Mouse (Mus musculus): ENCODE measurements around the gene Dhrs11. TPM values are rescaled to one million over a fixed set of nuclear protein-coding genes. Genes with fewer than 3 reads are reported as not detected.

Dhrs11 gene
- polyA plus RNA-seq, 1 experiment, result 14.4 TPM

GRCm38 (mm10) chr11:84825261-84825807 lies 3.5 kb downstream of the Dhrs11 start:
- TF ChIP-seq CTCF (IDR thresholded peaks at IDR 0.05; ENCODE audit: extremely low read depth, insufficient read depth, low read length) (no peak), POLR2A (IDR thresholded peaks at IDR 0.05; ENCODE audit: extremely low read depth, insufficient read depth, low read length) (no peak)
- peaks cover 6% of the 10 kb centered on the region; the same call in 1 of the 2 replicates for H3K4me1 ChIP-seq (ENCODE audit: control insufficient read depth, insufficient read depth, low read length)
- H3K27ac ChIP-seq (ENCODE audit: insufficient read depth, low read length), result no peak overlapping the region
- H3K4me3 ChIP-seq (ENCODE audit: insufficient read depth, low read length), result no peak overlapping the region

DNA sequence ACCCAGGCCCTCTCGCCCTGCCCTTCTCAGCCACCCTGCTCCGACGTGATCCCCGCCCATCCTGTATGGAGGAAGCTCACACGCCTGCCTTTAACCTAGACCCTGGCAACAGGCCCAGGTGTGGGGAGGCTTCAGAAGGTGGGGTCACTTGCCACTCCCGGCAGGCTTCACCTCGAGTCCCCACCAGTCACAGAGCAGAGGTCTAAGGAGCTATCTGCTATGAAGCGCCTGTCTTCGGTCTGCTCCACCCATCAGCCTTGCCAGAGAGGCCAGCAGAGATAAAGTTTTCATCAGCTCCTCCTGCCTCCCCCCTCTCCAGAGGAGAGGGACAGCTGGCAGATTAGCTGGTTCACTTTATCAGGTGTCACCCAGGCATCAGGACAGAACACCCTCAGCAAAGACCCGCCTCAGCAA lies 5.3 kb downstream of the Dhrs11 start:
- H3K4me1 ChIP-seq (ENCODE audit: control insufficient read depth, insufficient read depth, low read length), result peaks cover 4% of the 10 kb centered on the region; the same call in 1 of the 2 replicates
- TF ChIP-seq CTCF (IDR thresholded peaks at IDR 0.05; ENCODE audit: extremely low read depth, insufficient read depth, low read length) (no peak), POLR2A (IDR thresholded peaks at IDR 0.05; ENCODE audit: extremely low read depth, insufficient read depth, low read length) (no peak)
- H3K4me3 ChIP-seq (ENCODE audit: insufficient read depth, low read length), result no peak overlapping the region
- no peak overlapping the region for H3K27ac ChIP-seq (ENCODE audit: insufficient read depth, low read length)

GRCm38 (mm10) chr11:84822487-84822886 lies 6.3 kb downstream of the Dhrs11 start:
- no peak overlapping the region for H3K27ac ChIP-seq (ENCODE audit: insufficient read depth, low read length)
- H3K4me3 ChIP-seq (ENCODE audit: insufficient read depth, low read length), result no peak overlapping the region
- no peak for TF ChIP-seq CTCF (IDR thresholded peaks at IDR 0.05; ENCODE audit: extremely low read depth, insufficient read depth, low read length)
- TF ChIP-seq POLR2A (IDR thresholded peaks at IDR 0.05; ENCODE audit: extremely low read depth, insufficient read depth, low read length), result no peak
- H3K4me1 ChIP-seq (ENCODE audit: control insufficient read depth, insufficient read depth, low read length), result 0 out of 2 replicates have a peak, but pooled peaks cover 3% of the 10 kb centered on the region

DNA sequence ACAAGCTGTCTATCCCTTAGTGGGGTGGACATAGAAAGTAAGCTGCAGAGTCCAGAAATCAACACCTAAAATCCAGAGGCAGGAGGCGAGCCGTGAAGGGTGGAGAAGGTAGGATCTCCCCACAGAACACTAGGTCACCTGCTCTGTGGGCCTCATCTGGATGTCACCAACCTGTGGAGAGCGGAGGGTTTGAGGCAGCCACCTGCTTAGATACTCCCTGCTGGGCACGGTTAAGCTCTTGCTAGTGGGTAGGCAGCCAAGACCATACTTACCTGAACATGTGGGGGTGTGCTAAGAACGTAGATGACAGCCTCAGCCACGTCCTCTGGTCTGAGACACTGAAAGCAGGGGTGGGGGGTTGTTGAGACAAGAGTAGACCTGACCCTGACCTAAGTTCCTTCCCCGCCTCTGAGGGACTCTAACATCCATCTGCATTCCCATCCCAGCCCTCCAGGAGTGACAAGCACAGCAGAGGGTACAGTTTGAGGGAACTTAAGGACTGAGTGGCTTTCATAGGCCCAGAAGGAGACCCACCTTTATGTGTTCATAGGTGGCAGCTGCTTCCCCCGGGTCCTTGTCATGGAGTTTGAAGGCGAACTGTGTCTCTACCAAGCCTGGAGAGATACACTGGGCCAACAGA lies 7.5 kb downstream of the Dhrs11 start:
- Histone ChIP-seq H3K4me1 (ENCODE audit: control insufficient read depth, insufficient read depth, low read length) (0 out of 2 replicates have a peak, but pooled peaks cover 3% of the 10 kb centered on the region), H3K4me3 (ENCODE audit: insufficient read depth, low read length) (no peak overlapping the region), H3K27ac (ENCODE audit: insufficient read depth, low read length) (no peak overlapping the region)
- TF ChIP-seq CTCF (IDR thresholded peaks at IDR 0.05; ENCODE audit: extremely low read depth, insufficient read depth, low read length) (no peak), POLR2A (IDR thresholded peaks at IDR 0.05; ENCODE audit: extremely low read depth, insufficient read depth, low read length) (no peak)

- Histone ChIP-seq H3K4me1 (ENCODE audit: control insufficient read depth, insufficient read depth, low read length) (no peaks in the 10 kb centered on the region), H3K4me3 (ENCODE audit: insufficient read depth, low read length) (peak within 1 kb of the TSS; percentile 43), H3K27ac (ENCODE audit: insufficient read depth, low read length) (peak within 1 kb of the TSS; percentile 61)
- peak; percentile 56 for TF ChIP-seq CTCF (IDR thresholded peaks at IDR 0.05; ENCODE audit: extremely low read depth, insufficient read depth, low read length)
- TF ChIP-seq POLR2A (IDR thresholded peaks at IDR 0.05; ENCODE audit: extremely low read depth, insufficient read depth, low read length), result peak; percentile 64; the same call in 1 of the 2 replicates
Measured at GRCm38 (mm10) chr11:84818961-84819692, 9.7 kb downstream of the Dhrs11 start, which contains the start of gene Mrm1. TSS of gene Mrm1 (minus strand) at chr11:84819515.

DNA sequence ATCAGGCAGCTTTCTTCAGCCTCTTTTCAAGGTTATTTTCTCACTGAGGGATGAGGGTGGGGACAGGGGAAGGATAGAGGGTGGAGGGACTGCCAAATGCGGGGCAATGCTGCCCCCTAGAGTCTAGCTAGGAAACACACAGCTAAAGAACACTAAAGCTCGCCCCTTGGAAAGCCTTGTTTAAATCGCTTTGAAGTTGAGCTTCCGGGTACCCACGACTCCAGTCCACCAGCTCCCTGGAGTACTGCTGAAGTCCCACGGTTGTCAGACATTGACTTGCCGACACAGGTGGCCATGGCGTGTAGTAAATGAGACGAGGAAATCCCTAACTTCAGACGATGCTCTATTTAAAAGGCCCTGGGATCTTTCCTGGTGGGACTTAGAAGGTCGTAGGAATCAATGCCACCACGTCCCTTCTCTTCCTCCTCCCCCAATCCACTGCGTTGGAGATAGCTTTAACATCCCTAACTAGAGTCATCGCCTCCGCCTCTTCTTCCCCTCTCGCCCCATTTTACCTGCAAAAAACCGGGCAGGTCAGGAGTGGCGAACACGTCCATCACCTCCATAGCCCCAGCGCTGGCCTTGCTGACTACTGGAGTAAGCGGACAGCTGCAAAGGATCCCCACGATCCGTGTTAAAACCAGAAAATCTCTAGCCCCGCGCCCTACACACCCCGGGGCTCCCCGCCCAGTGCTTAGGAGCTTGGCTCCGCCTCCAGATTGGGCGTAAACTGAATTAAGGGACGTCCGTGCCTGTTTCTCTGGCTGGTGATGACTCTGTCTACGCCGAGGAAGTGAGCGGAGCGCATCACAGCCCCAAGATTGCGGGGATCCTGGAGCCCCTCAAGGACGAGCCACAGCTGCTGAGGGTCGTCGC lies 10.5 kb downstream of the Dhrs11 start:
- Histone ChIP-seq H3K4me3 (ENCODE audit: insufficient read depth, low read length) (peak overlapping the region; percentile 43), H3K27ac (ENCODE audit: insufficient read depth, low read length) (peak overlapping the region; percentile 61), H3K4me1 (ENCODE audit: control insufficient read depth, insufficient read depth, low read length) (no peaks in the 10 kb centered on the region)
- TF ChIP-seq CTCF (IDR thresholded peaks at IDR 0.05; ENCODE audit: extremely low read depth, insufficient read depth, low read length) (peak; percentile 82), POLR2A (IDR thresholded peaks at IDR 0.05; ENCODE audit: extremely low read depth, insufficient read depth, low read length) (peak; percentile 79)

- Histone ChIP-seq H3K4me3 (ENCODE audit: insufficient read depth, low read length) (no peak overlapping the region), H3K27ac (ENCODE audit: insufficient read depth, low read length) (no peak overlapping the region), H3K4me1 (ENCODE audit: control insufficient read depth, insufficient read depth, low read length) (no peaks in the 10 kb centered on the region)
- no peak for TF ChIP-seq CTCF (IDR thresholded peaks at IDR 0.05; ENCODE audit: extremely low read depth, insufficient read depth, low read length)
- no peak for TF ChIP-seq POLR2A (IDR thresholded peaks at IDR 0.05; ENCODE audit: extremely low read depth, insufficient read depth, low read length)
Measured at GRCm38 (mm10) chr11:84817362-84817761, 11.4 kb downstream of the Dhrs11 start.

GRCm38 (mm10) chr11:84813724-84814510 lies 14.9 kb downstream of the Dhrs11 start:
- Histone ChIP-seq H3K27ac (ENCODE audit: insufficient read depth, low read length) (no peak overlapping the region), H3K4me3 (ENCODE audit: insufficient read depth, low read length) (no peak overlapping the region), H3K4me1 (ENCODE audit: control insufficient read depth, insufficient read depth, low read length) (no peaks in the 10 kb centered on the region)
- peak; percentile 96 for TF ChIP-seq CTCF (IDR thresholded peaks at IDR 0.05; ENCODE audit: extremely low read depth, insufficient read depth, low read length)
- no peak for TF ChIP-seq POLR2A (IDR thresholded peaks at IDR 0.05; ENCODE audit: extremely low read depth, insufficient read depth, low read length)
